Mouse (Mus musculus) embryonic fibroblast, embryonic 13.5 days (primary cell): Measurements from ENCODE around the gene Cox17.

ENCODE experiments used
- CTCF ChIP-seq: IDR thresholded peaks from 2 replicates; pipeline ENCODE4 v1.5.1; 2011; ENCODE audit warnings: mild to moderate bottlenecking, control low read depth, low read length, moderate library complexity, borderline replicate concordance; ENCODE audit not compliant: insufficient read depth
- POLR2A ChIP-seq: IDR thresholded peaks from 2 replicates; pipeline ENCODE4 v1.6.1; 2011; ENCODE audit warnings: low read depth, mild to moderate bottlenecking, control low read depth, low read length, moderate library complexity

DNA sequence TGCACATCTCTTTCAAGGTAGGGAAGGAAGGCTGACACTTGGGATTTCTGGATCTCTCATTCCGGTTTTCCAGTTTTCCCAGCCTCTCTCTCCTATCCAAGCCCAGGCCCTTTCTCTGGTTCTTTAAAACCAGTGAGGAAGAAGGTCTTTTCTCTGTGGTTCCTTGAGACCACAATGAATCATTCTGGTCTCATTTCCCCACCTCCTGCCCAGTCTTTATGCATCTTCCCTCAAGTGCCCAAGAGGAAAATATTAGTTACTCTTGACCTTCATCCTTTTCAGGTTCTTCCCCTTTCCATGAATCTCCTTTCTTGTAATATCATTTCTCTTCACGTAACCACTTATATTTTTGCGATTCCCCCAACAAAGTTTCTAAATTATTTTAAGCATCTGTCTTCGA is 38.9 kb downstream of the Cox17 start:
- TF ChIP-seq CTCF (no peak), POLR2A (no peak)
